Mouse (Mus musculus): Measurements from ENCODE around the gene Sync.

DNA sequence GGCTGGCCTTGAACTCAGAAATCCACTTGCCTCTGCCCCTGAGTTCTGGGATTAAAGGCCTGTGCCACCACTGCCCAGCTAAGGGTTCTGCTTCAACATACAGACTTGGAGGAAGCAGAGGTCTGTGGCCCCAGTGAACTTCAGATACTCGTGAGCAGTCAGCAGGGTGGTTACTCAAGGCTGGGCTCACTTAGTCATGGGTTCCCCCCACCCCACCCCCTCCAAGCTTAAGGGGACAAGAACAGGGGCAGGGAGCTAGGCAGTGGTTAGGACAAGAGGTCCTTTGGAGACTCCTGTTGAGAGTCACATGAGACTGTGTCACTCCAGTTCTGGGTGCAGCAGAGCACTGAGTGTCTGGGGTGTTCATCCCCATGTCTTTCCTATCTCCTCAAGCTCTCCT lies 18.7 kb upstream of the Sync start:
- TF ChIP-seq CTCF (conservative IDR thresholded peaks at IDR 0.05 in 1 of 2, IDR thresholded peaks at IDR 0.05 in 1 of 2; ENCODE audit: low read depth in 2 of 2, low read length in 2 of 2) = no peak
- no peak for TF ChIP-seq ELF1 (IDR thresholded peaks at IDR 0.05; ENCODE audit: low read depth, low read length)
- TF ChIP-seq EP300 (IDR thresholded peaks at IDR 0.05; ENCODE audit: low read length) = no peak
- no peak for TF ChIP-seq RCOR1 (conservative IDR thresholded peaks at IDR 0.05; ENCODE audit: low read depth, low read length)
- no peak for TF ChIP-seq NRF1 (IDR thresholded peaks at IDR 0.05; ENCODE audit: low read depth, low read length)
- TF ChIP-seq POLR2A (IDR thresholded peaks at IDR 0.05; ENCODE audit: low read depth, low read length) = no peak
- TF ChIP-seq JUND (conservative IDR thresholded peaks at IDR 0.05; ENCODE audit: low read depth, low read length) = no peak
- no peak for TF ChIP-seq CHD1 (IDR thresholded peaks at IDR 0.05; ENCODE audit: low read depth, low read length)

All from CH12.LX (cell line).